Mouse (Mus musculus) limb, embryonic 10.5 days (tissue): ENCODE results near the gene Pramef25. TPM values are rescaled to one million over a fixed set of nuclear protein-coding genes. Genes with fewer than 3 reads are reported as not detected.
"Not testable (repeated sequence)": the region's sequence is repeated elsewhere in the genome, so short reads cannot be mapped to it uniquely, and the experiment has no call there.

ENCODE experiments used
- DNase-seq: peaks from one replicate; pipeline ENCODE4 v3.0.0-alpha.2; 2017; ENCODE audit warnings: low spot score
- H3K27ac ChIP-seq: fragments of 300-500 bp; sonication (generic); 2 replicates; pipeline ENCODE4 v1.5.1; 2016; ENCODE audit warnings: mild to moderate bottlenecking
- H3K27me3 ChIP-seq: fragments of 300-500 bp; sonication (generic); 2 replicates; pipeline ENCODE4 v1.6.1; 2016; ENCODE audit warnings: low read depth, mild to moderate bottlenecking; ENCODE audit not compliant: poor library complexity, severe bottlenecking
- H3K36me3 ChIP-seq: fragments of 300-500 bp; sonication (generic); 2 replicates; pipeline ENCODE4 v1.6.1; 2016; ENCODE audit warnings: mild to moderate bottlenecking, moderate library complexity
- H3K4me1 ChIP-seq: fragments of 300-500 bp; sonication (generic); 2 replicates; pipeline ENCODE4 v1.6.1; 2016
- H3K4me3 ChIP-seq: fragments of 300-500 bp; sonication (generic); 2 replicates; pipeline ENCODE4 v1.5.1; 2016; ENCODE audit warnings: mild to moderate bottlenecking, moderate library complexity
- H3K9me3 ChIP-seq: fragments of 300-500 bp; sonication (generic); replicated peaks from 2 replicates; pipeline ENCODE4 v1.6.1; 2016; ENCODE audit warnings: mild to moderate bottlenecking
- WGBS: fragments of 180-500 bp; shearing (Covaris S2); methylation state at CpG from one replicate; pipeline ENCODE4 v1.1.7; 2016; 5-methylcytosine and 5-hydroxymethylcytosine counted together
- polyA plus RNA-seq: library from polyadenylated mRNA; unstranded; fragments of >200 nt; fragmentation: Nextera tagmentation; extraction: Ambion mirVana; gene quantifications from 2 replicates; pipeline ENCODE4 v1.2.1, GENCODE M21; 2016

Pramef25 gene
- polyA plus RNA-seq, result not detected in 2 replicates

GRCm38 (mm10) chr4:143950916-143951315 lies at the start of gene Pramef25:
Gene Pramef25 (minus strand): TSS chr4:143951016.
- H3K27me3 ChIP-seq, H3K27ac ChIP-seq, H3K4me3 ChIP-seq, DNase-seq, H3K36me3 ChIP-seq, H3K9me3 ChIP-seq, H3K4me1 ChIP-seq: not testable (repeated sequence)
- WGBS, result 88% methylated on average over 1 of the region's 1 CpGs

GRCm38 (mm10) chr4:143994269-143994668 lies 43.5 kb upstream of the Pramef25 start, which contains the start of gene Pramef17:
Gene Pramef17 (minus strand): TSS chr4:143994369.
- H3K36me3 ChIP-seq, H3K4me1 ChIP-seq, H3K4me3 ChIP-seq, H3K9me3 ChIP-seq, H3K27ac ChIP-seq, H3K27me3 ChIP-seq, DNase-seq: not testable (repeated sequence)
- WGBS, result 64% methylated on average over 3 of the region's 3 CpGs

DNA sequence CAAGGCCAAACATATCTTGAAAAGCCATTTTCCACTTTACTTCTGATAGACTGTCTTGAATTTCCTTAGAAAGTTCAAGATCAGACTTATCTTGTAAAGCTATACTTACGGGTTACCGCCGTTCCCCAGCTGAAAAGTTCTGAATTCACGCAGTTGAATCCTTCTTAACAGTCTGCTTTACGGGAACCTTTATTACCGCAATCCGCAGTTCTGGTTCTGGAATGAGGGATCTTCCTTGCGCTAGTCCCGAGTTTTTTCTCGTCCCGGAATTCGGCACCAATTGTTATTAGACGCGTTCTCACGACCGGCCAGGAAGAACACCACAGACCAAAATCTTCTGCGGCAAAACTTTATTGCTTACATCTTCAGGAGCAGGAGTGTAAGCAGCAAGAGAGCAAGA lies 37.3 kb upstream of the Pramef25 start:
- H3K9me3 ChIP-seq, H3K27ac ChIP-seq: not testable (repeated sequence)
- WGBS, result 96% methylated on average over 17 of the region's 17 CpGs

DNA sequence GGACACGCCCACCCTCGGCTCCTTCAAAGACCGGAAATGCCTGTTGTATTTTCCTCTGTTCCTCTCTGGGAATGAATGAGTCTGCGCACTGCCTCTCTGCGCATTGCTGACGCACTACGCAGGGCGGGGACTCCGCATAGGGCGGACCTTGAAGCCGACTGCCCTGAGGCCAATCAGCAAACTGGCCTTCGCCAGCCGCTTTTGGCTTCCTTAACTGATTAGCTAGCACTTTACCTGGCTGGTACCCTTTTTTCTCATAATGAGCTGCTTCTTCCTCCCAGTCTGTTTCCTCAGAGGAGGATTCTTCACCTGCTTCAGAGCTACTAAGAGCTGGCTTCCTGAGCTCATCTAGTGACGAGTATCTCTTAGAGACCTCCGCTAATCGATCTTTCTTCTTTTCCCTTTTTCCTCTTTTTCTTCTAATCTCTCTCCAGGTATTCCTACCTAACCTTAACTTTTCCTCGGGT lies 36.7 kb upstream of the Pramef25 start:
- DNase-seq, H3K36me3 ChIP-seq, H3K9me3 ChIP-seq, H3K27me3 ChIP-seq, H3K4me1 ChIP-seq, H3K27ac ChIP-seq, H3K4me3 ChIP-seq: not testable (repeated sequence)
- 94% methylated on average over 13 of the region's 17 CpGs for WGBS

More for the DNA sequence above, 37.3 kb upstream of the Pramef25 start:
- H3K4me1 ChIP-seq, H3K36me3 ChIP-seq, DNase-seq, H3K27me3 ChIP-seq, H3K4me3 ChIP-seq: not testable (repeated sequence)

DNA sequence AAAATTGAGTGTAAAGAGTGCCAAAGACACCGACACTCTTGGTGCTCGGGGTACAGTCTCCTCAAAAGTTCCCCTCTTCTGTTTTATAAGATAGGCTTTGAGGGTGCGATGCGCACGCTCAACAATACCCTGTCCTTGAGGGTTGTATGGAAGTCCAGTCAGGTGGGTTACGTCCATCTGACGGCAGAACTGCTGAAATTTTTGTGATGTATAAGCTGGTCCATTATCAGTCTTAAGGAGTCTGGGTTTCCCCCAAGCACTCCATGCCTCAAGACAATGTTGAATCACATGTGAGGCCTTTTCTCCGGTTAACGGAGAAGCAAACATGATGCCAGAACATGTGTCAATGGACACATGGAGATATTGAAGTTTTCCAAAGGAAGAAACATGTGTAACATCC lies 34.9 kb upstream of the Pramef25 start:
- not testable (repeated sequence) for H3K4me1 ChIP-seq, H3K9me3 ChIP-seq, DNase-seq, H3K27me3 ChIP-seq, H3K36me3 ChIP-seq, H3K4me3 ChIP-seq, H3K27ac ChIP-seq
- 94% methylated on average over 4 of the region's 9 CpGs for WGBS

DNA sequence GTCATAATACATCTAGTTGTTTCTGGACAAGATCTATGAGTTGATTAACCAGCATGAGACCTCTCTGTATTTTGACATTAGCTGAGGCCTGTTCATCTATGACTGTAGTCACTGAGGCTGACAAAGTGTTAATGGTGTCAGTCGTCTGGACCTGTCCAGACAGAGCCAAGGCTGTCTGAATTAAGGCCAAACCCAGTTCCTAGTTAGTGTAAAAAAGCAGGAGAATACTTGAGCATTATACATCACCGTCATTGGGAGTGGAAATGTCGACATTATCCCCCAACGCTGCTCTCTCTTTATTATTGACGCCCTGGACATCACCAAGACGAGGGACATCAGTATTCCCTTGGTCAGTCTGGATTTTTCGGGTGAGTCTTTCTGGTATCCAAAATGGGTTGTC lies 34.3 kb upstream of the Pramef25 start:
- not testable (repeated sequence) for H3K4me3 ChIP-seq, DNase-seq, H3K9me3 ChIP-seq, H3K27ac ChIP-seq, H3K4me1 ChIP-seq, H3K27me3 ChIP-seq, H3K36me3 ChIP-seq
- no CpG with 5 or more reads among the region's 7 CpGs for WGBS

DNA sequence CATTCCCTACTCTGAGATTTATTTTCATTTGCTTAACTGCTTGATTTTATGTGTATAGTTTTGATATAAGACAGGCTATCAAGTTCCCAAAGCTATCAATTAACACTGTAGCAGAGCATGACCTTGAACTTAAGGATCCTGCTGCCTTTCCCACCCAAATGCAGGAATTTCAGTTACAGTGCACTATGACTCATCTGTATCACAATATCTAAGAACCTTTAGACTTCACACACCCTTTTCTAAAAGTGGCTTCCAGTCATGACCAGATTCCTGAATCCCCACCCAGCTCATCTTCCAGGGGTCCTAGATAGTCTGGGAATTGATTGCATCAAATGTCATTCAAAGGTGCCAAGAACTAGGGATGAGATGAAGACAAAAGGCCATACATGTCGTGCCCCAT lies 32.6 kb upstream of the Pramef25 start:
- H3K4me1 ChIP-seq, H3K4me3 ChIP-seq, H3K27me3 ChIP-seq, H3K27ac ChIP-seq, DNase-seq, H3K9me3 ChIP-seq, H3K36me3 ChIP-seq: not testable (repeated sequence)
- WGBS, result 70% methylated on average over 1 of the region's 1 CpGs

- WGBS, result 58% methylated on average over 2 of the region's 2 CpGs
- not testable (repeated sequence) for H3K36me3 ChIP-seq, H3K27ac ChIP-seq, H3K27me3 ChIP-seq, H3K4me3 ChIP-seq, H3K4me1 ChIP-seq, DNase-seq, H3K9me3 ChIP-seq
These were observed 16.0 kb upstream of the Pramef25 start, which contains the start of gene Gm13101 for GRCm38 (mm10) chr4:143966850-143967249. Gene Gm13101 (minus strand): TSS chr4:143966950.

DNA sequence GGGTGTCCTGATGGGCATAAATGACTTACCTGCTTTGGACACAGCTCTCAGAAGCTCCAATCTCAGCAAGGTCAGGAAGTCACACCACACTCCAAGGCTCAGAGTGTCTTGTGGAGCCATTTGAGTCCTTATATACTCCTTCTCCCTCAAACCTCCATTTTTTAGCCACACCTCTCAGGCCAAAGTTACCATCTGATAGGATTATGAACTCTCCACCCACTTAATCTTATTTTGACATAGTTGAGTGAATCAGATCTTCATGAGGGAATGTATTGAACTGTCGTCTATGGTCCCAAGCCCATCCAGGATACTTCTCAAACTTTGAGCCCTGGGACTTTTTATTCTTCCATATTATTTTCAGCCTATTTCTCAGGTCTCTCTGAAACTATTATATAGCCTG lies 50.5 kb downstream of the Pramef25 start, which contains the start of gene Pramef6:
TSS of gene Pramef6 (minus strand) at position 101 of the 400 bp plus-strand sequence.
- H3K36me3 ChIP-seq, H3K27ac ChIP-seq, DNase-seq, H3K9me3 ChIP-seq, H3K4me3 ChIP-seq, H3K27me3 ChIP-seq, H3K4me1 ChIP-seq: not testable (repeated sequence)
- WGBS, result 90% methylated on average over 1 of the region's 1 CpGs

Other genes starting within 250 kb of the Pramef25 start
- not detected in 2 replicates for gene Gm13089, start 248.3 kb downstream of the Pramef25 start, polyA plus RNA-seq
- gene Gm13078, start 231.6 kb downstream of the Pramef25 start, polyA plus RNA-seq, result not detected in 2 replicates
- not detected in 2 replicates for gene Gm13023, start 161.7 kb downstream of the Pramef25 start, polyA plus RNA-seq
- not detected in 2 replicates for gene Gm13084, start 134.9 kb downstream of the Pramef25 start, polyA plus RNA-seq
- not detected in 2 replicates for gene Gm13103, start 104.5 kb downstream of the Pramef25 start, polyA plus RNA-seq
- not detected in 2 replicates for gene Pramef6, start 50.6 kb downstream of the Pramef25 start, polyA plus RNA-seq
- gene Gm13101, start 15.9 kb upstream of the Pramef25 start, polyA plus RNA-seq, result not detected in 2 replicates
- not detected in 2 replicates for gene Pramef17, start 43.4 kb upstream of the Pramef25 start, polyA plus RNA-seq
- gene Pramel4, start 108.1 kb upstream of the Pramef25 start, polyA plus RNA-seq, result not detected in 2 replicates
- not detected in 2 replicates for gene Gm13102, start 155.5 kb upstream of the Pramef25 start, polyA plus RNA-seq
- not detected in 2 replicates for gene Oog3, start 211.6 kb upstream of the Pramef25 start, polyA plus RNA-seq
- not detected in 2 replicates for gene Oog2, start 239.7 kb upstream of the Pramef25 start, polyA plus RNA-seq